Mouse (Mus musculus): ENCODE data around the gene Rcan2.

- TF ChIP-seq CTCF (IDR thresholded peaks at IDR 0.05; ENCODE audit: insufficient read depth, low read depth, low read length): no peak
- TF ChIP-seq POLR2A (IDR thresholded peaks at IDR 0.05; ENCODE audit: insufficient read depth, low read depth, low read length): no peak
Observed at GRCm38 (mm10) chr17:44004401-44004800, 203.2 kb downstream of the Rcan2 start.

Measured in olfactory bulb, adult 2 months (tissue).